8 mouse cellular contexts compared by ENCODE assay signal in genomic region chr5:140703480-140704377, GRCm38 (mm10). TPM values are rescaled to one million over a fixed set of nuclear protein-coding genes. Genes with fewer than 3 reads are reported as not detected.
A peak's percentile ranks its signal among the peaks of the same experiment; 100 is the strongest.
DNase-seq lines count a peak whose midpoint lies in the region; ATAC-seq and TF ChIP-seq lines count a peak whose summit lies in the region.

No protein-coding gene starts in this region.

- no peak for TF ChIP-seq EP300 in liver, postnatal 0 days (IDR thresholded peaks at IDR 0.05; ENCODE audit: low read depth)

- no peak overlapping the region for H3K4me3 ChIP-seq in cerebellum, adult 2 months (replicated peaks; ENCODE audit: insufficient read depth, low read depth, low read length)
- H3K4me3 ChIP-seq in hindbrain, embryonic 10.5 days: peak overlapping the region; percentile 74
- peak overlapping the region; percentile 59; the same call in 1 of the 2 replicates for H3K4me3 ChIP-seq in liver, postnatal 0 days (ENCODE audit: low read depth, low read length)

- ATAC-seq in liver, postnatal 0 days: no peak

- no peak for TF ChIP-seq POLR2A in cerebellum, adult 2 months (IDR thresholded peaks at IDR 0.05; ENCODE audit: borderline replicate concordance, insufficient read depth, low read length)

- H3K4me2 ChIP-seq in liver, postnatal 0 days (ENCODE audit: low read depth, low read length): peak overlapping the region; percentile 66

- H3K27me3 ChIP-seq in cerebellum, adult 2 months (ENCODE audit: control insufficient read depth, insufficient read depth, low read length): no peaks in the 10 kb centered on the region
- H3K27me3 ChIP-seq in hindbrain, embryonic 10.5 days (ENCODE audit: insufficient read depth, poor library complexity, severe bottlenecking): no peaks in the 10 kb centered on the region
- no peaks in the 10 kb centered on the region for H3K27me3 ChIP-seq in liver, postnatal 0 days (ENCODE audit: insufficient read depth, low read length)

- no peak for TF ChIP-seq CTCF in cerebellum, adult 2 months (IDR thresholded peaks at IDR 0.05; ENCODE audit: borderline replicate concordance, insufficient read depth, low read depth, low read length)
- no peak for TF ChIP-seq CTCF in liver, postnatal 0 days (IDR thresholded peaks at IDR 0.05; ENCODE audit: low read depth)

- peaks cover 31% of the 10 kb centered on the region for H3K36me3 ChIP-seq in hindbrain, embryonic 10.5 days
- H3K36me3 ChIP-seq in liver, postnatal 0 days (replicated peaks; ENCODE audit: insufficient read depth, low read length): peaks cover 10% of the 10 kb centered on the region; the same call in 1 of the 2 replicates

- H3K9ac ChIP-seq in liver, postnatal 0 days (replicated peaks): peak overlapping the region; percentile 60

- peaks cover 8% of the 10 kb centered on the region for H3K4me1 ChIP-seq in cerebellum, adult 2 months (ENCODE audit: control insufficient read depth, insufficient read depth, low read length)
- peaks cover 54% of the 10 kb centered on the region for H3K4me1 ChIP-seq in hindbrain, embryonic 10.5 days (replicated peaks)
- peaks cover 42% of the 10 kb centered on the region for H3K4me1 ChIP-seq in liver, postnatal 0 days (ENCODE audit: insufficient read depth)

- H3K27ac ChIP-seq in cerebellum, adult 2 months (ENCODE audit: insufficient read depth, low read length): 0 out of 2 replicates have a peak overlapping the region, but pooled peaks have one; percentile 2
- peak overlapping the region; percentile 98 for H3K27ac ChIP-seq in hindbrain, embryonic 10.5 days
- H3K27ac ChIP-seq in liver, postnatal 0 days (ENCODE audit: low read depth): peak overlapping the region; percentile 84

- H3K9me3 ChIP-seq in hindbrain, embryonic 10.5 days: no peaks in the 10 kb centered on the region
- no peaks in the 10 kb centered on the region for H3K9me3 ChIP-seq in liver, postnatal 0 days (ENCODE audit: low read length)

- DNase-seq in retina, embryonic 14.5 days (ENCODE audit: low spot score): peak; percentile 20
- DNase-seq in retina, postnatal 1 day: no peak
- DNase-seq in cerebellum, adult 2 months: peak in 1 of 2 experiments; percentile 48
- peak; percentile 29 for DNase-seq in hindbrain, embryonic 10.5 days (ENCODE audit: low spot score)
- DNase-seq in liver, postnatal 0 days: no peak
- DNase-seq in adrenal gland, adult 8-10 months: no peak
- no peak for DNase-seq in spleen, postnatal 14 days (ENCODE audit: low spot score in 2 of 2)
- no peak for DNase-seq in frontal cortex, postnatal 10 days (ENCODE audit: low spot score in 2 of 2)

- 39% methylated on average over 17 of the region's 17 CpGs for WGBS in cerebellum, adult 2 months
- 38% methylated on average over 17 of the region's 17 CpGs for WGBS in hindbrain, embryonic 10.5 days
- 21% methylated on average over 17 of the region's 17 CpGs for WGBS in liver, postnatal 0 days (ENCODE audit: insufficient replicate concordance)

RNA-seq across cellular contexts. Expression of gene Brat1, which starts 1.1 kb away (rescaled TPM):
- polyA plus RNA-seq in cerebellum, adult 2 months (2012; rRNA removed): 23.8 and 24.1 TPM in 2 replicates
- polyA plus RNA-seq in hindbrain, embryonic 10.5 days (2016; fragmentation: Nextera tagmentation; extraction: Ambion mirVana): 24.6 and 25.1 TPM in 2 replicates
- polyA plus RNA-seq in liver, postnatal 0 days (2015; fragmentation: Nextera tagmentation; extraction: Ambion mirVana): 4.7 and 4.9 TPM in 2 replicates
- 10 to 100 TPM; 22.0 to 24.8 (median 22.9) TPM for total RNA-seq in adrenal gland, adult 8-10 months (2022)

RNA-seq across cellular contexts. Expression of gene Iqce, which starts 1.6 kb away (rescaled TPM):
- polyA plus RNA-seq in cerebellum, adult 2 months (2012; rRNA removed): 33.7 and 40.1 TPM in 2 replicates
- 24.5 and 29.1 TPM in 2 replicates for polyA plus RNA-seq in hindbrain, embryonic 10.5 days (2016; fragmentation: Nextera tagmentation; extraction: Ambion mirVana)
- polyA plus RNA-seq in liver, postnatal 0 days (2015; fragmentation: Nextera tagmentation; extraction: Ambion mirVana): 3.6 and 4.2 TPM in 2 replicates
- total RNA-seq in adrenal gland, adult 8-10 months (2022): 10 to 100 TPM; 21.0 to 45.5 (median 36.7) TPM

RNA-seq across cellular contexts. Expression of gene Amz1, which starts 20.2 kb away (rescaled TPM):
- 4.6 TPM in 2 replicates for polyA plus RNA-seq in cerebellum, adult 2 months (2012; rRNA removed)
- polyA plus RNA-seq in hindbrain, embryonic 10.5 days (2016; fragmentation: Nextera tagmentation; extraction: Ambion mirVana): 0.87 and 1.5 TPM in 2 replicates
- polyA plus RNA-seq in liver, postnatal 0 days (2015; fragmentation: Nextera tagmentation; extraction: Ambion mirVana): 2.1 and 2.2 TPM in 2 replicates
- total RNA-seq in adrenal gland, adult 8-10 months (2022): 1 to 10 TPM in 2 of 4 experiments, under 1 TPM in 2; 0.59 to 1.8 (median 1.2) TPM

RNA-seq across cellular contexts. Expression of gene Ttyh3, which starts 54.9 kb away (rescaled TPM):
- 86.0 and 96.1 TPM in 2 replicates for polyA plus RNA-seq in cerebellum, adult 2 months (2012; rRNA removed)
- 32.1 and 52.5 TPM in 2 replicates for polyA plus RNA-seq in hindbrain, embryonic 10.5 days (2016; fragmentation: Nextera tagmentation; extraction: Ambion mirVana)
- polyA plus RNA-seq in liver, postnatal 0 days (2015; fragmentation: Nextera tagmentation; extraction: Ambion mirVana): 5.2 and 6.5 TPM in 2 replicates
- 100 to 1,000 TPM in 1 of 4 experiments, 10 to 100 TPM in 3; 49.8 to 100 (median 77.4) TPM for total RNA-seq in adrenal gland, adult 8-10 months (2022)

Comparison
In these comparisons a context has a peak if more than half of its experiments do, and no peak if none do; other contexts are left out.
1. DNase-seq: peak in retina, embryonic 14.5 days (single experiment) and hindbrain, embryonic 10.5 days (single experiment); none in retina, postnatal 1 day (single experiment), liver, postnatal 0 days (single experiment), adrenal gland, adult 8-10 months (single experiment), spleen, postnatal 14 days (0 of 2) and frontal cortex, postnatal 10 days (0 of 2).
2. H3K27ac ChIP-seq: peak in every context shown above with its lines; median percentile 98 in hindbrain, embryonic 10.5 days; 84 in liver, postnatal 0 days; 2 in cerebellum, adult 2 months.